Mouse (Mus musculus): ENCODE measurements around the gene Kyat1.

Gene Kyat1

DNA sequence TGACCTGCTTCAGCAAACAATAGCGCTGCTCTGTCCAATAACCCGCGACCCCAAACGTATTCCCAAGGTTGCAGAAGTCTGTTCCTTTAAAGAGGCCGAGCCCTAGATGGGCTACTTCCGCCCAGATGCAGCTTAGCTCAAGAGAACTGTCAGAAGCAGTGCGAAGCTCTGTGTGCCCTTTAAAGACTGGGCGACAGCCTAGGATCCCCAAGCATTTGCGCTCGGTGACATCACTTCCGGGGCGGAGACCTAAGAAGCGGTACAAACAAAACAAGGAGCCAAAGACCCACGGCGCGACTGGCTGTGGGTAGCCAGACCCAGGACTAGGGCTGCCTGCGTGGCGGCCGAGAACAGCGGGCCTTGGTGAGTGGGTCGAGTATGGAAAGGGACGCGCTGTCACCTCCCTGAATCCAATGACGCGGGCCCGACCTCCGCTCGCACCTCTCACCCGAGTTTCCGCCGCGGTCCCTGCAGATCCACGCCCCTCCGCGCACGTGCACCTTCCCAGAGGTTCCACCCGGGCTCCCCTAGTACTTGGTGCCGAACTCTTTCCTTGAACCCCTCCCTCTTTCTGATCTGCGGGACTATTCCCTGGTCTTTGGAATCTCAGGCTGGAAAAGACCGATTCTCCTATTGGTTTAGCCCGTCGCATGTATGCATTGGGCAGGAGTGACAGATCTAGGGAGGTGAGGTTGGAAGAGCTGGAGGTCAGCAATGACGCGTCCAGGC is at the start of gene Kyat1:
Gene Kyat1, minus strand, starts transcription at position 219 of the 729 bp plus-strand sequence.
- peak; percentile 86 to 91 for DNase-seq (ENCODE audit: low spot score in 2 of 2)

DNA sequence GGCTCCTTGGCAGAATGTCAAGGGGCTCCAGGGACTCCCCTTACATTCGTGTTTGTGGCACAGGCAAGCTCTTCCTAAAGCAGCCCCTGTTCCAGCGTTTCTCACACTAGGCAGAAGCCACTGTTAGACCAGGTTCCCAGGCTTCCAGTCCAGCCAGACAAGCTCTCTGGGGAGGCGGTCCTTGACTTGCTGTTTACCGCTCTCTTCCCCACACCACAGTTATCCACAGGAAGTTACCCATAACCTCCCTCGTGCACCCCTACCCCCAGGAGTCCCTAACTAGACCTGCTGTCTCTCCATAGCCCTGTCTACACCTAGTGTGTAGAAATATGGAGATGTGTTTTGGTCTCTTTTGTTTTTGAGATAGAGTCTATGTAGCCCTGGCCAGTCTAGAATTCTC is 48.2 kb upstream of the Kyat1 start:
- no peak for DNase-seq (ENCODE audit: low spot score in 2 of 2)

GRCm38 (mm10) chr2:30252521-30252920 is 46.9 kb upstream of the Kyat1 start:
- no peak for DNase-seq (ENCODE audit: low spot score in 2 of 2)

GRCm38 (mm10) chr2:30251417-30252104 is 45.9 kb upstream of the Kyat1 start:
- DNase-seq (ENCODE audit: low spot score in 2 of 2), result no peak

- DNase-seq (ENCODE audit: low spot score in 2 of 2), result no peak
These were observed 44.8 kb upstream of the Kyat1 start for GRCm38 (mm10) chr2:30250166-30251128.

DNA sequence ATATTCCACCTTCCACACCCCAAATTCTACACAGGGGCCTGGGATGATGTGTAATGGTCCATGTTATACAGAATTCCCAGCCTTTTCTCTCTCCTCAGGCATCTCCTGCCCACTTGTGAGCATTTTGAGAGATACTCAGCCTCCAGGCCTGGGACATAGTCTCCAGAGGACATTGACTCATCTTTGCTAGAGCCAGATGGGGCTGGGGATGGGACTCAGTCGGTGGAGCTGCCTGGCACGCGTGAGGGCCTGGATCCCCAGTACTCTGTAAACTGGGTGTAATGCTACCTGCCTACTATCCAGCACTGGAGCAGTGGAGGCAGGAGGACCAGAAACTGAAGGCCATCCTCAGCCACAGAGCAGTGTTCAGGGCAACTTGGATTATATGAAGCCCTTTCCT is 43.5 kb upstream of the Kyat1 start:
- no peak for DNase-seq (ENCODE audit: low spot score in 2 of 2)

GRCm38 (mm10) chr2:30247681-30248080 is 42.0 kb upstream of the Kyat1 start:
- no peak for DNase-seq (ENCODE audit: low spot score in 2 of 2)

DNA sequence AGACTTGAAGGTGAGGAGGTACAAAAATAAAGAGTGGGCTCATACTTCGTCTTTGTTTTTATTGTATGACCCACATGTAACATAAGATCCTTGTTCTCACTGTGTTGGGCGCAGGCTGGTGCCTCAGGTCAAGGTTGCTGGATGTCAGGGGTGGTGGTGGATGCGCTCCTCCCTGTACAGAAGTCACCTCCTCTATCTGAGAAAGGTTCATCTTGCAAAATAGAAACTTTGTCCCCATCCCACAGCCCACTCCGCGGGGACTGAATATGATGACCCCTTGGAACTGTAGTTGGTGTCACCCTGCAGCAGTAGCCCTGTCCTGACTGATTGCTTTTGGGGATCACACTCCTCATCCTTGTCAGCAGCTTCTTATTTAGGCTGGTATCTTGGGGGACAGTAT is 41.4 kb upstream of the Kyat1 start:
- no peak for DNase-seq (ENCODE audit: low spot score in 2 of 2)

GRCm38 (mm10) chr2:30244595-30245178 is 39.0 kb upstream of the Kyat1 start:
- DNase-seq (ENCODE audit: low spot score in 2 of 2), result no peak

DNA sequence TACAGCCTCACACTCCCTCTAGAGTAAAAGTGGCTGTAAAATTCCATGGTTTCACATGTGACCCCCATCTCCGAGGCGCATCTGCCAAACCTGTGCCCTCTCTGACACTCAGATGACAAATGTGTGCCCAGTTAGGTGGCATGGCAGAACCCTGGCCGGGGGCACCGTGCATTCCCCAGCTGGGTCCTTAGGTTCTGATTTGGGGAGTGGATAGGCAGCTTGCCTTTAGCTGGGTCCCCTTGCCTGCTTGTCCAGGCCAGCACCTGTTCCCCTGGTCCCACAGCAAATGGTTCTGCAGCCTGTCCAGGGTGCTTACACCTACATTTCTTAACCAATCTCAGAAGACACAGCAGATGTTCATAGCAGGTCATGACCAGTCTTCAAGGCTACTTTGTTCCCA is 37.7 kb upstream of the Kyat1 start:
- no peak for DNase-seq (ENCODE audit: low spot score in 2 of 2)

- no peak for DNase-seq (ENCODE audit: low spot score in 2 of 2)
These were observed 36.9 kb upstream of the Kyat1 start for GRCm38 (mm10) chr2:30242509-30242908.

DNA sequence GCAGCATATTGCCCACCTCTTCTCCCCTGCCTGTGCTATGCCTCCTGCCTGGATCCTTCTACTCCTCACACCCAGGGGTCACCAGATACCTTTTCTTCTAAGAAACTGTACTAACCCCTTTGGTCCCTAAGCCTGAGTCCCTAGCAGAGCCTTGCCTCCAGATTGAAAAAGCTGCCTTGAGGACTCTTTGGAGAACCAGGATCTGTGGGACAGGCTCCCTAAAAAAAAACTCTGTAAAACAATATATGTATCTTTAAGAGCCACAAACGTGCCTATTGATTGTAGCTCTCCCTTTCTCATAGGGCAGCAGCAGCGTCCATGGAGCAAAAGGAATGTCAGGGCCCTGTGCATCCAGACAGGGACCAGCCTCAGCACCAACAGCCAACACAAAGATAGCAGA is 34.6 kb upstream of the Kyat1 start, which contains the start of gene Gm28035:
Gene Gm28035, plus strand, starts transcription at position 301 of the 400 bp plus-strand sequence.
- no peak for DNase-seq (ENCODE audit: low spot score in 2 of 2)

DNA sequence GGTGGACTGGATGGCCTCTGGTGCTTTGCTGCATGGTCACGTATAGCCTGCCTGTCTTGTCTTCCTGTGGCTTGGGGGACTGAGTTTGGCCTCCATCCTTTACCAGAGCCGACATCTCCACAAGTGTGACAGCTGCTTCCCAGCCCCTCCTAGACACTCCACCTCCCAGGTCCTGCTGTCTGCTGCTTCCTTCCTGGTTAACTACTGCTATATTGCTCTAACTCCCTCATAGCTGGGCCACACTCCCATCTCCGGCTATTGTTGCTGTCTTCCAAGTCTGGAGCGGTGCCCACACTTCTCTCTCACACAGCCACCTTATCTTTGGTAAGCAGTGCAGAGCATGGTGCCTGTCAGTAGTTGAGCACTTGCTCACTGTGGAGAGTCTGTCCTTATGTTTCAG is 34.1 kb upstream of the Kyat1 start:
- DNase-seq (ENCODE audit: low spot score in 2 of 2), result no peak

- DNase-seq (ENCODE audit: low spot score in 2 of 2), result no peak
These were observed 33.3 kb upstream of the Kyat1 start for GRCm38 (mm10) chr2:30238906-30239465.

DNA sequence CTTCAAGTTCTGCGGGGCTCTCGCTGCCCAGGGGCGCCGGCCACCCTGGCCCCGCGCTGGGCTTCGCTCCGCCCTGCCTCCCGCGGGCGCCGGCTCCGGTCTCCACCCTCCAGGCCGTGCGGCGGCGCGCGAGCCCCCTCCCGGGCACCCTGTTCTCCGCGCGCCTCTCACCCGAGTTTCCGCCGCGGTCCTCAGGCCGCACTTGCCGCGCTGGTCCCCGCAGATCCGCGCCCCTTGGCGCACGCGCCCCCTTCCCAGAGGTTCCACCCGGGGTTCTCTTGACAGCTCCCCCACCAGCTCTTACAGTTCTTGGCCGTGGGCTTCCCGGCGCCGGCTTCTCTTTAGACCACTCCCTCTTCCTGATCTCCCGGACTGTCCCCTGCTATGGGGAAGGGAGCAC is 32.2 kb upstream of the Kyat1 start:
- DNase-seq (ENCODE audit: low spot score in 2 of 2), result peak; percentile 62 to 73

GRCm38 (mm10) chr2:30237199-30237880 is 31.7 kb upstream of the Kyat1 start, which contains the start of gene Lrrc8a:
Lrrc8a (plus strand) TSS chr2:30237715.
- DNase-seq (ENCODE audit: low spot score in 2 of 2), result peak; percentile 99 to 100

DNA sequence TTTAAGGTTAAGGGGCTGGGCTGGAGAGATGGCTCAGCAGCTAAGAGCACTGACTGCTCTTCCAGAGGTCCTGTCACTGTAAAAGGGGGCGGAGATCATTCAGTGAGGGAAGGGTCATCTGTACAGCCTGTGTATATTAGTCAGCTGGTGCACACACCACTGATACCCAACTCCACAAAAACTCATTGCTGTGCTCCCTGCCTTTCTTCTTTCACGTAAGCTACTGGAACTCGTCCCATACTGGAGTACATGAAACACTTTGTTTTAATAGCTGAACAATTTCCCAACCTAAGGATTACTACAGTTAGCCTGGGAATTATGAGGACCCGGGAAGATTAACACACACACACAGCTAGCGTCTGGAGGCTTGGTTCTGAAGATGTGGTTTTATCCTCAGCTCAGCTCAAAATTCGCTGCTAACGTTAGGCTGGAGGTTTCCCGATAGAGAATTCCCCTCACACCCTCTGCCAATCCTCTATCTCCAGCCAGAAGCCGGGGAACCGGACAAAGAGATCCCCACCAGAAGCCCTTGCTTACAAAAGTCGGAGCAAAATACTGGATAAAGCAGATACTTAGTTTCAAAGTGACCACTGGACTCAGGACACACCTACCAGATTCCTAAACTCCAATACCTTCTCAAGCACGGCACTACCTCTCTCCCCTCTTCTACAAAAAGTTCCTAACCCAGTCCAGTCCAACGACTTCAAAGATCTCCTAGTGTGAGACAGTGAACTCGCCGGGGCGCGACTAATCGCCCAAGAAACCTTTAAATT is 31.0 kb upstream of the Kyat1 start:
- DNase-seq (ENCODE audit: low spot score in 2 of 2), result no peak

- DNase-seq (ENCODE audit: low spot score in 2 of 2), result no peak
These were observed 29.9 kb upstream of the Kyat1 start for GRCm38 (mm10) chr2:30235593-30235992.

DNA sequence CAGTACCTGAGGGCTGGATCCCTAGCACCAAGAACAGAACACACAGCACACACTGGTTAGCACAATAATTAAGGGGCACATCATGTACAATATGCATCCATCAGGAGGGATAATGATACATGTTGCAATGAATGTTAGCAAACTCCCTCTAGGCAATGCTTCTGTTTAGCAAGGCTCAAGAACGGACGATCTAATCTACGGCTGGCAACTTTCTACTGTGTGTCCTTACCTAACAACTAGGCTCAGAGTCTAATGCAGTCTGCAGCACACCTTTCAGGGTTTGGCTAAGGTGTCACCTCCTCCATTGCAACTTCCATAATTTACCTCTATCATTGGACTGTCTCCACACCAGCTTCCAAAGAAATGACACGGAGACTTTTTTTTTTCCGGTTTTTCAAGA is 10.6 kb upstream of the Kyat1 start:
- no peak for DNase-seq (ENCODE audit: low spot score in 2 of 2)

DNA sequence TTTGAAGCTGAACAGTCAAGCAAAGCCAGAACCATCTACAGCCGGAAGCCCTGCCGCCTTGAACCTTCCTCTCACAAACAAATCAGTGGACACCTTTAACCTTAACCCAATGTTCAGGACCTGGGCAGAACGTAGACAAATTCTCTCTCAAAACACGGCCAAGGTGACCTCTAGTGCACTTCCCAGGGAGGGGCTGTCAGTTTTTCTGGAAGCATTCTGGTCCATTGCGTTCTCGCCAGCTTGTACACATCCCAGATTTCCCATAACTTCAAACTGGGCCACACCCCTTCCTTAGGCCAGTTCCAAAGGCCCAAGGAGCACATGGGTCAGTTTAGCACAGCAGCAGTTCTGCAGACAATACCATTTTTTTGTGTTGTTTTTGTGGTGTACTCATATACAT is 9.8 kb upstream of the Kyat1 start:
- no peak for DNase-seq (ENCODE audit: low spot score in 2 of 2)
